Mouse (Mus musculus) kidney, postnatal 10 days (tissue): ENCODE results near the gene C3.
A peak's percentile ranks its signal among the peaks of the same experiment; 100 is the strongest.

ENCODE experiments used
- DNase-seq: peaks from one replicate; pipeline ENCODE4 v3.0.0; 2021; ENCODE audit warnings: mixed read lengths

The C3 gene

GRCm38 (mm10) chr17:57228014-57228413 lies at the start of gene C3:
Gene C3 (minus strand): TSS chr17:57228136.
- DNase-seq, result no peak

- DNase-seq, result peak; percentile 86
Measured at GRCm38 (mm10) chr17:57276634-57277121, 48.7 kb upstream of the C3 start.

- peak; percentile 31 for DNase-seq
Measured at GRCm38 (mm10) chr17:57275997-57276351, 48.0 kb upstream of the C3 start.

- peak; percentile 96 for DNase-seq
Measured at GRCm38 (mm10) chr17:57275111-57275996, 47.4 kb upstream of the C3 start.

- no peak for DNase-seq
Measured at GRCm38 (mm10) chr17:57274686-57275085, 46.8 kb upstream of the C3 start.

- DNase-seq, result no peak
Measured at GRCm38 (mm10) chr17:57273846-57274245, 45.9 kb upstream of the C3 start.

- peak; percentile 44 for DNase-seq
Measured at GRCm38 (mm10) chr17:57271301-57271700, 43.4 kb upstream of the C3 start.

- DNase-seq, result no peak
Measured at GRCm38 (mm10) chr17:57267556-57268126, 39.7 kb upstream of the C3 start.

GRCm38 (mm10) chr17:57264972-57265945 lies 37.3 kb upstream of the C3 start:
- peak; percentile 91 for DNase-seq

- no peak for DNase-seq
Measured at GRCm38 (mm10) chr17:57264164-57264563, 36.2 kb upstream of the C3 start.

GRCm38 (mm10) chr17:57262901-57263550 lies 35.1 kb upstream of the C3 start:
- no peak for DNase-seq

- DNase-seq, result no peak
Measured at GRCm38 (mm10) chr17:57261796-57262195, 33.9 kb upstream of the C3 start.

- DNase-seq, result no peak
Measured at GRCm38 (mm10) chr17:57261286-57261685, 33.4 kb upstream of the C3 start.

GRCm38 (mm10) chr17:57260351-57260750 lies 32.4 kb upstream of the C3 start:
- no peak for DNase-seq

GRCm38 (mm10) chr17:57259742-57260141 lies 31.8 kb upstream of the C3 start:
- DNase-seq, result no peak

- DNase-seq, result no peak
Measured at GRCm38 (mm10) chr17:57258191-57258590, 30.3 kb upstream of the C3 start.

GRCm38 (mm10) chr17:57256921-57257485 lies 29.1 kb upstream of the C3 start:
- no peak for DNase-seq

- DNase-seq, result peak; percentile 52
Measured at GRCm38 (mm10) chr17:57255354-57255753, 27.4 kb upstream of the C3 start.

- no peak for DNase-seq
Measured at GRCm38 (mm10) chr17:57253306-57253705, 25.4 kb upstream of the C3 start.

- DNase-seq, result no peak
Measured at GRCm38 (mm10) chr17:57251431-57251830, 23.5 kb upstream of the C3 start.

GRCm38 (mm10) chr17:57250461-57251160 lies 22.7 kb upstream of the C3 start:
- peak; percentile 72 for DNase-seq
